Mouse (Mus musculus): ENCODE data around the gene Arhgef10l.
A peak's percentile ranks its signal among the peaks of the same experiment; 100 is the strongest.

Gene Arhgef10l

DNA sequence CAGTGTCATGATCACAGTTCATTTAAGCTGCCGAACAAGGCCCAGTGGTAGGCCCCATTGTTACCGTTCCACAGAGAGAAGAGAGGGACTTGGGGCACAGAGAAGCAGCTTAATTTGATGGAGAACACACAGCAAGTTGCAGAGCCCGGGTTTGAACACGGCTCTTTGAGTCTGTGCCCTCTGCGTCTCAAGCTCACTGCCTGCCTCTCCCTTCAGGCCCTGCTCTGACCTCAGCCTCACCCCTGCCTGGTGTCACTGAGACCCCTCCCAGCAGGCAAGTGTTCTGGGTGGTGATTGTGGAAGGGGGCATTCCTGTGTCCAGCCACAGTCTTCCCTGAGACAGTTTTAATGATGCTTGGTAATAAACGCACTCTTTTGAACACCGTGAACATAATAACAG, 29.3 kb upstream of the Arhgef10l start:
- ATAC-seq (ENCODE audit: insufficient number of reproducible peaks, low FRiP score, low TSS enrichment), result no peak

DNA sequence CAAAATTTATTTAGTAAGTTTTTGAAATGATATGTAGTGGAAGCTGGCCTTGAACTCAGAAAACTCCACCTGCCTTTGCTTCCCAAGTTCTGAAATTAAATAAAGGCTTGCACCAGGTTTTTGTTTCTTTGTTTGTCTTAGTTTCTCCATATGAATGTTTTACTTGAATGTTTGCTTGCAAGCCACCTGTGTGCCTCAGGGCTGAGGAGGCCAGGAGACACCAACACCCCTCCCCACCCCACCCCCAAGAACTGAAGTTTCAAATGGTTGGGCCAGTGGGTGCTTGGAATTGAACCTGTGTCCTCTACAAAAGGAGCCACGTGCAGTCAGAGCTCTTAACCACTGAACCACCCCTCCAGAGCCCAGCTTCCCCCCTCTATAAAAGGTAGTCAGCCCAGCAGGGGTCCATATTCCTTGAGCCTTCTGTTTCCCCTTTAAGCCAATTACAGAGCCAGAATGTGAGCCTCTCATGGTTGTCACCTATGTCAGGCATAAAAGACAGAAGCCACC, 28.8 kb upstream of the Arhgef10l start:
- no peak for ATAC-seq (ENCODE audit: insufficient number of reproducible peaks, low FRiP score, low TSS enrichment)

DNA sequence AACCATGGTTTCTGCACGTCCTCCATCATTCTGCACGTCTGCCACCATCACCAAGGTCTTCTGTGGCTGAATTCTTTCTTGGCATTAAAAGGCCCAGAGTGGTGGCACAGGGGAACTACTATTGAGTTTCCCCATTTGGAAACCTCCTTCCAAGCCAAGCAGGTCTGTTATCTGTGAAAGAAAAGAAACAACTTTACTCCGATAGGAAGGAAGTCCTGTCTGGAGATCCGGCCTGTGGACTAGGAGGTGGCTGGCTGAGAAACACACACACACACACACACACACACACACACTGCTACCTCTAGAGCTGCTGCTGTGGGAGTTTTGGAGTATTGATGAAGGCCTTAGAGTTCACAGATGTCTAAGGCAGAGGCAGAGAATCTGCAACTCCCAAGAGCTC, 27.7 kb upstream of the Arhgef10l start:
- ATAC-seq (ENCODE audit: insufficient number of reproducible peaks, low FRiP score, low TSS enrichment), result no peak

DNA sequence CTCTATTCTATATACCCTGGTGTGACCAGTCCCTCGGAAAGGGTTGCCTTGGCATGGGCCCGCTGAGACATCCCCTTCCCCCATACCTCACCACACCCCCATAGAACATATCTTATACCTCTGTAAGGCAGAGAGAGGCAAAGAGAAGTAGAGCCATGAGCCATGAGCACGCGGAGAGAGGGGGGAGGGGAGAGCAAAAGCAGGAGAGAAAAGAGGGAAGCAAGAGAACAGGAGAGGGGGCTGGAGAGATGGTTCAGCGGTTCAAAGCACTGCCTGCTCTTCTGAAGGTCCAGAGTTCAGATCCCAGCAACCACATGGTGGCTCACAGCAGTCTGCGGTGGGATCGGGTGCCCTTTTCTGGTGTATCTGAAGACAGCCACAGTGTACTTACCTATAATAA, 25.7 kb upstream of the Arhgef10l start:
- no peak for ATAC-seq (ENCODE audit: insufficient number of reproducible peaks, low FRiP score, low TSS enrichment)

DNA sequence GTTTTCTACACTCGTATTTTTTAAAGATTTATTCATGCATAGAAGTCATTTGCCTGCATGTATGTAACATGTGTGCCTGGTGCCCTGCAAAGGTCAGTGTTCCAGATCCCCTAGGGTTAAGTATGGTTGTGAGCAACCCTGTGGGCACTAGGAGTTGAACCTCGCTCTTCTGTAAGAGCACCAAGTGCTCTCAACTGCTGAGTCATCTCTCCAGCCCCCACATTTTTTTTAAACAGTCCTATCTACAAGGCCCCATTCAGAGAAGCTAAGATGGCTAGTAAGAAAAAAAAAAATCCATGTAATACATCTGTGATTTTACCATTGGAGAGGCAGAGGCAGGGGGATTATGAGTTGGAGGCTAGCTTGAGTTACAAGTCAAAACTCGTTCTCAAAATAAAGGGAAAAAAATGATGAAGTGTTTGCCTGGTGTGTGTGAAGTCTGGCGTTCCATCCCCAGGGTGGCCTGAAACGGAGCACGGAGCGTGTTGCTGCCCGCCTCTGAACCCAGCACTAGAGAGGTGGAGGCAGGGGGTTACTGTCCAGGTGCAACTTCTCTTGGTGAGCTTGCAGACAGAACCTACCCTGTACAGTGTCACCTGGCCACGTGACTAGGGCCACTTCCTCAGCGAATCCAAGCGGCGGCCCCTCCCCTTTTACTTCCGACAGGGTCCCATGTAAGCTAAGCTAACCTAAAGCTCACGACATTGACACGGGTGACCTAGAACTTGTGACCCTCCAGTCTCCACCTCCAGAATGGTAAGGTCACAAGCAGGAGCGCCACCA, 24.3 kb upstream of the Arhgef10l start:
- no peak for ATAC-seq (ENCODE audit: insufficient number of reproducible peaks, low FRiP score, low TSS enrichment)

DNA sequence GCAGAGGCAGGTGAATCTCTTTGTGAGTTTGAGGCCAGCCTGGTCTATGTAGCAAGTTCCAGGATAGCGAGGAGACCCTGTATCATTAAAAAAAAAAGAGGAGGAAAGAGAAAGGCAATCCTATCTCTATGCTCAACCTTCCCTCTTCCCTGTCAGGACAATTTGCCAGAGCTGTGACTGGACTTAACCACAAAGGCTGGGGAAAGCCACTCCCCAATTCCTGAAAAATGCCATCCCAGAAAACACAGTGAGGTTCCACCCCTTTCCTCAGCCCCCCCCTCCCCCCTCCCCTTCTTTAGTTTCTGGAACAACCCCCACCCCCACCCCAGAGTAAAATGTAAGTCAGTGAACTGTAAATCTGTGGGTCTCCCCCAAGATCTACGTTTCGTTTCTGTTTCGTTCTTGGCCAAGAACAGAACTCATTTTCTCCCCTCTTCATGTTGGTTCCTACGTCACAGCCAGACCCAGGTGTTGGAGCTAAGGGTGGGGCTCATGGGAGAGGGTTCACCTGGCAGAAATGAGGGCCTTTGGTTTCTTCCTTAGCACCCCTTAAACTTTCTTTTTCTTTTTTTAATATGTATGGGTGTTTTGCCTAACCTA, 23.1 kb upstream of the Arhgef10l start:
- ATAC-seq (ENCODE audit: insufficient number of reproducible peaks, low FRiP score, low TSS enrichment), result no peak

DNA sequence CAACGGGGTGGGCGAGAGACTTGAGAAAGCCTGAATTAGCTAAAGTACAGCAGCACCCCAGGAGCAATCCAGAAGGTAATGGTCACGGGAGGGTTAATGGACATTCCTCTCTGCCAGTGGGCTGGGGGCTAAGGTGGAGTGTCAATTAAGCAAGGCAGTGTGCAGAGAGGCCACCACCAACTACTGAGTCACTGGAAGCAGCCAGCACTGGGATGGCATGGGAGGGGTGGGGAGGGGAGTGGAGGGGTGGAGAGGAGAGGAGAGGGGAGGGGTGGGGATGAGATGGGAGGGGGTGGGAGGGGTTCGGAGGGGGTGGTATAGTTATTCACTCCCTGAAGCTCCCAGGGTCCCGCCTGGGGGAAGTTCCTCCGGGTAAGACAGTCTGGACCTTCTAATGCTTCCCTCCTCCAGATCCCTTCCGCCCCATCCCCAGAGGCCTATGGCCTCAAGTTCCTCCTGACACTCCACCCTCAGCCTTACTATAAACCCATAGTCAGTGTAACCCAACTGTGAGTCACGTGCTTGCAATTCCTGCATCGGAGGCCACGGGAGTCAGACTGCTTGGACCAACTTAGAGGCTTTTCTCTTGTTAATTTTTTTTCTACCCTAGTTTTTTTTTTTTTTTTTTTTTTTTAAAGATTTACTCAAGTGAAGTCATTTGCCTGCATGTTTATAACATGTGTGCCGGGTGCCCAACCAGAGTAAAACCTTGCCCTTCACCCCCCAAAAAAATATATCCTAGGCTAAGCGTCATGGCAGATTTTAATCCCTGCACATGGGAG, 22.4 kb upstream of the Arhgef10l start:
- ATAC-seq (ENCODE audit: insufficient number of reproducible peaks, low FRiP score, low TSS enrichment), result no peak

DNA sequence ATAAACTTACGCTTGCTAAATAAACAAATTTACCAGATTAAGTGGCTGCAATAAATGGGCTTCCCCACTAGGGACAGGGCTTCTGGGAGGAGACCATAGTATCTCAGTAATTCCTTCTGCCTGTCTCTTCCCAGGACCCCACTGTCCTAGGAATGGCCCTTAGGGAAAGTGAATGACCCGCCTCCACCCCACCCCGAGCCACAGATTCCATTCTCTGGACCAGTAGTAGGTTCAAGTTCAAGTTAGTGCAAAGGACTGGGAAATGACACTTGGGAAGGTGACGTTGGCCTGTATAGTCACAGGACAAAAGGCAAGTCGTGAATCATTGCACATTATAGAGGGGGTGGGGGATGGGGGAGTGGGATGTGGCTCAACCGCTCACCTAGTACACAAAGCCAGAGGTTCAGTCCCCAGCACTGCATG, 19.1 kb upstream of the Arhgef10l start:
- no peak for ATAC-seq (ENCODE audit: insufficient number of reproducible peaks, low FRiP score, low TSS enrichment)

DNA sequence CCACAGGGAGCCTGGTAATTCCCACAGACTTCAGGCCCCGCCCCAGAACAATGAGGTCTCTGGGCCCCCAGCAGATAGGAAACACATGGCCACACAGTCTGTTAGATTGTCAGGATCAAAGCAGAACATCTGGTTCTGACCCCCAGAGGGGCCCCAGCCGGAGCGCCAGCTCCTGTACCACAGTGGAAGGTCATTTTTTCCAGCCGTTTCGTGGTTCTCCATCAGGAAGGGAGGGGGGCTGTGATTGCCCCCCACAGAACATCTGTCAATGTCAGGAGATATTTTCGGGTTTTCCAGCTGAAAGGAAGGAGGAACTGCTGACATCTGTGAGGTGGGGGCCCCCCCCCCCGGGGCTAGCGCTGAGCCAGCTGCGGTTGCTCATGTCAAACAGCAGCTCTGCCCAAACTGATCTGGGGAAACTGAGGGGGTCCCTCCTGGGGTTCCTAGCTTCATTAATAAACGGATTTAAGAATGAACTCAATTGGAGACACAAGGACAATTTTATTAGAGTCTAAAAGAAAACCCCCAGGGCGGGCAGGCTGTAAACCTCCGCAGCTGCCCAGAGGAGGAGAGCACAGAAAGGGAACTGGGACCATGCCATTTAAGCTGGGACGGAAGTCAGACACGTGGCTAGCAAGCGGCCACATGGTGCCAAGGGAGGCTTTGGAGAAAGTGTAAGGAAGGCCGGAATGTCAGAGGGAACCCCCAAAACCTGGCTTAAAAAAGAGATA, 18.5 kb upstream of the Arhgef10l start:
- no peak for ATAC-seq (ENCODE audit: insufficient number of reproducible peaks, low FRiP score, low TSS enrichment)

DNA sequence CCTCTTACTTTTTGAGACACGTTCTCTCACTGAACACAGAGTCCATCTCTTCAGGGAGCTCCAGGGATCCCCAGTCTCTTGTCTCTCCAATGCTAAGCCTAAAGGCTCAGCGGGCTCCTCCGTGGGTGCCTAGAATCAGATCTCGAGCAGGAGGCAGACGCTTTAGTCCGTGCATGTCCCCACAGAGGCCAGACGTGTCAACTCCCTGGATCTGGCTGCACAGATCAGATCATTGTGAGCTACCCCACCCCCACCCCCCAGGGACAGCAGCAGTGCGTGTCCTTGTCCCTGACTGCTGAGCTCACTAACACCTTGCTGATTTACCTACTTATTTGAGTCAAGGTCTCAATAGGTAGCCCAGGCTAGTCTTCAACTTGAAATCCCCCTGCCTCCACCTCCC, 17.8 kb upstream of the Arhgef10l start:
- no peak for ATAC-seq (ENCODE audit: insufficient number of reproducible peaks, low FRiP score, low TSS enrichment)

DNA sequence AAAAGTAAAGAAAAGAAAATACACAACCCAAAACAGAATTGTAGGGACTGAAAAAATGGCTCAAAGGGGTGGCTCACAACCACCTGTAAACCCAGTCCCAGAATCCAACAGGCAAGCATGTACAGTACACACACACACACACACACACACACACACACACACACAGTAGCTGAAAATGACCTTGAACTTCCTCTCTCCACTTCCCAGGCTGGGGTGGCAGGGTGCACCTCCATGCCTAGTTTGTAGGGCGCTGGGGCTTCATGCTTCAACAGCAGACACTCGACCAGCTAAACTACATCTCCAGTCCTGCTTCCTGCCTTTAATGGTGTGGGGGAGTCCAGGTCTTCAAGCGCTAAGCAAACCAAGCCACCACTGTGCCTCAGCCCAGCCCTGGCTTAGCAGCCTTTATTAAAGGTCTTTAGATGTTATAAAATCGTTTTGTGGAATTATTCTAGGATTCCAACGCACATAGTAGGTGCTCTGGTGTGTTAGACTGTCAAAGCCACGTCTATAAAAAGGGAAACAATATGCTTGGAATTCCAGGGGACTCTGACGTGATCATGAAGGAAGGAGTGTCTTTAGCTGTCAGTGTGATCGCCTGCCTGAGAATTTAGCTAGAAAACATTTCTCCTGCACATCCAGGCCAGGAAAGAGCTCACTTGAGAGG, 15.1 kb upstream of the Arhgef10l start:
- ATAC-seq (ENCODE audit: insufficient number of reproducible peaks, low FRiP score, low TSS enrichment), result no peak

DNA sequence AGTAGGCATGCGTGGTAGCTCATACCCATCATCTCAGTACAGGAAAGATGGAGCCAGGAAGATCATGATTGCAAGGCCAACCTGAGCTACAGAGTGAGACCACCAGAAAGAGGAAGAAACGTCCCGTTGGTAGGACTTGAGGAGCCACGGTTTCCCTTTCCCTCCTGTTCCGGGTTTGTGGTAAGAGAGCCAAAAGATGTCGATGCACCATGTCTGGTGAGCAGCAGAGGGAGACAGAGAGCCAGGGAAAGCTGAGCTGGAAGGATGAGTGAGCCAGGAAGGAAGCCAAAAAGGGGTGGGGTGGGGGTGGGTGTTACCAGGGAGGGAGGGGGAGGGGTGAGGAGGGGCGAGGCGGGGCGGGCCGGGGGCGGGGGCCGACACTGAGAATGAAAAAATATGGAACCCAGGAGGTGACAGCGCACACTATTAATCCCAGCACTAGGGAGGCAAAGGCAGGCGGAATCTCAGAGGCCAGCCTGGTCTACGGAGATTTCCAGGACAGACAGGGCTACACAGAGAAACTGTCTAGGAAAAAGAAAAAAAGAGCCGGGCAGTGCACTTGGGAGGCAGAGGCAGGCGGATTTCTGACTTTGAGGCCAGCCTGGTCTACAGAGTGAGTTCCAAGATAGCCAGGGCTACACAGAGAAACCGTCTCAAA, 14.0 kb upstream of the Arhgef10l start:
- no peak for ATAC-seq (ENCODE audit: insufficient number of reproducible peaks, low FRiP score, low TSS enrichment)

DNA sequence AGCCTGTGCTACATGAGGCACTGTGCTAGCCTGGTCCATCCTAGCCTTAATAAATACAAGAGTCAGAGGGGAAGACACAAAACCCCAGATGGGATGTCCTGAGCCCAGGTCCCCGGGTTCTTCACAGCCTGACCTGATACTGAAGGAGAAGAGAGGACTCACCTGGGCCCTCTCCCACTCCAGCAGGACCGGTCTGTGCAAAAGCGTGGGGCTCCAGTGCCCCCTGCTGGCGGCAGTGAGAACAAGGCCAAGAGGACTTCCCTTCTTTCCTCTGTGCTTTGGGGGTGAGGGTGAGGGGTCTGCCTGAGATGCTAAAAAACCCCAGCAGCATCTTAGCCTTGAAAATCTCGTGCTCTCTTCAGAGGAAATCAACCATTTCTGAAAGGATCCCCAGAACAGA, 13.2 kb upstream of the Arhgef10l start:
- peak; percentile 31; the same call in 1 of the 2 replicates for ATAC-seq (ENCODE audit: insufficient number of reproducible peaks, low FRiP score, low TSS enrichment)

DNA sequence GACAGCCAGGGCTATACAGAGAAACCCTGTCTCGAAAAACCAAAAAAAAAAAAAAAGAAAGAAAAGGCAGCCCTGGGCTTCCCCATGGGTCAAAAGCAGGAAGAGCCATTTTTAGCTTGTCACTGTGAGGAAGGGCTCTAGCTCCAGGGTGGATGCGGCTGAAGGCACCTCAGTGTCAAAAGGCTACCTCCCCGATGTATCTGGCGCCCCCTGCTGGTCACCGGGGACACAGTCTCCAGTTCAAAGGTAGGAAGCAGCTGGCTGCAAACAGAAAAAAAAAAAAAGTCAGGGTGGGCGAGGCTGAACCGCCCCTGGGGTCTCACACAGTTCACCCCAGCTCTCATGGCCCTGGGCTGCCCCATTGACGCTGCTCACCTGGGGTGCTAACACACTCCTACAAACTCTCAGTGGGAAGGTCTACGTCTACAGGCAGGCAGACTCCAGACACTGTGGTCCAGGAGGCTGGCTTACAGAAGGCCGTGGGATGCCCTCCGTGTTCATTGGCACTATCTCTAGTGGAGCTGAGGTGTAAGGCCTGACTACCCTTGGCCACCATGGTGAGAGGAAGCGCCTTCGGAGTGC, 8.6 kb upstream of the Arhgef10l start:
- ATAC-seq (ENCODE audit: insufficient number of reproducible peaks, low FRiP score, low TSS enrichment), result peak; percentile 74; the same call in 1 of the 2 replicates

DNA sequence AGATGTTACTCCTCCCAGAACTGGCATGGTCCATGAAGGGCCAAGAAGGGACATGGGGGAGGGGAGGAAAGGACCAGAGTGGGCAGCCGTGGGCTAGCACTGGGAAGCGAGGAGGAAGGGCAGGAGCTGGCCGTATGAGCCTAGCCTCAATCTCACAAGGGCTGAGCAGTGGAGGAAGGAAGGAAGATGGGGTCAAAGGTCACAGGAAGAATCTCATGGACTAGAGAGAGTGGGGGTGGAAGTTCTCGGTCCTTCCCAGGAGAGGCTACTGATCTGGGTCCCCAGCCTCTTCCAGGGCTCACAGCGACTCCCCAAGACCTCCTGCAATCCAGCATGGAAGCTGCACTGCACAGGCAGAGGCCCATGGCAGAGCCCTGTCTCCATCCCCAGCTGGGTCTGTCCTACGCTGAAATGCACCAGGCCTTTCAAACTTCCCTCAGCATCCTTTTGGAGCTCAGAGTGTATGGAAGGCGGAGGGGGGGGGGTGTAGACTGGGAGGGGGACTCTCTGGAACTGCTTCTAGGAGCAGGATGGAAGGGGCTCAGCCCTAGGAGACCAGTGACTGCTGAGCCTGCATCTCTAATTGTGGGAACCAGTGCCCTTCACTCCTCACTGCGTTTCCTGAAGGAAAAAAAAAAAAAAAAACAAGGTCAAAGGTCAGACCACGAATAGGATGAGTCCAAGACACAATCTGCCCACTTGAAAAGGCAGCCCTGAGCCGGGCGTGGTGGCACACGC, 7.9 kb upstream of the Arhgef10l start:
- ATAC-seq (ENCODE audit: insufficient number of reproducible peaks, low FRiP score, low TSS enrichment), result no peak; the same call in 1 of the 2 replicates

DNA sequence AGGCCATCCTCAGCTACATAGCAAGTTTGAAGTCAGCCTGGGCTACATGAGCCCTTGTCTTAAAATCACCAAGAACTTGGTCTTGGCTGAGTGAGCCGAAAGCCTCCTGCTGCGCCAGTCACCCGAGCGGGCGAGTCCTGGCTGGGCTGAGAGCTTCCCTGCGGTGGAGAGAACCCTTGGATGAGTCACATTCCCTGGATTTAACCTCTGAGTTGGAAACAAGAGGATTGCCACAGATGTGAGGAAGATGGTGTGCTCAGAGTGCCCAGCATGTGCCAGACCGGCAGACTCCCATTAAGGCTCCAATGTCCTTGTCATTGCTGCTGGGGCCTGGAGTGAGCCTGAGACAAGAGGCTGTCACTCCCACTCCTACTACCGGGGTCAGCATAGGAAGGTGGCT, 2.0 kb upstream of the Arhgef10l start:
- ATAC-seq (ENCODE audit: insufficient number of reproducible peaks, low FRiP score, low TSS enrichment), result no peak

DNA sequence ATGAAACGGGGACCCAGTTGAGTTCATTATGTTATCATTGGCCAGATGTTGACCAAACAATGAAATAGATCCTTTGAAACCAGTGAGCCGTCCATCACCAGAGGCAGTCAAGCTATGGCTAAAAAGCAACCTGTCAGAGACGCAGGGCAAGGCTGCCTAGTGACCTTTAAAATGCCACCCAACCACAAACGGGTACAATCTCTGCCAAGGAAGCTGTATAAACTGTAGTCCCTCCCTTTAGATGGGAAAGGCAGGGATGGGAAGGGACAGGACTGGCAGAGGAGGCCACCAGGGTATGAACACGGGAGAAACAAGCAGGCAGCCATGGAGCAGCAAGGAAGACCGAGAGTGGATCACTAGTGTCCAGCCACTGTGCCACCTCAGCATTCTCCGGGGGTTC, 759 bp downstream of the Arhgef10l start:
- no peak for ATAC-seq (ENCODE audit: insufficient number of reproducible peaks, low FRiP score, low TSS enrichment)

DNA sequence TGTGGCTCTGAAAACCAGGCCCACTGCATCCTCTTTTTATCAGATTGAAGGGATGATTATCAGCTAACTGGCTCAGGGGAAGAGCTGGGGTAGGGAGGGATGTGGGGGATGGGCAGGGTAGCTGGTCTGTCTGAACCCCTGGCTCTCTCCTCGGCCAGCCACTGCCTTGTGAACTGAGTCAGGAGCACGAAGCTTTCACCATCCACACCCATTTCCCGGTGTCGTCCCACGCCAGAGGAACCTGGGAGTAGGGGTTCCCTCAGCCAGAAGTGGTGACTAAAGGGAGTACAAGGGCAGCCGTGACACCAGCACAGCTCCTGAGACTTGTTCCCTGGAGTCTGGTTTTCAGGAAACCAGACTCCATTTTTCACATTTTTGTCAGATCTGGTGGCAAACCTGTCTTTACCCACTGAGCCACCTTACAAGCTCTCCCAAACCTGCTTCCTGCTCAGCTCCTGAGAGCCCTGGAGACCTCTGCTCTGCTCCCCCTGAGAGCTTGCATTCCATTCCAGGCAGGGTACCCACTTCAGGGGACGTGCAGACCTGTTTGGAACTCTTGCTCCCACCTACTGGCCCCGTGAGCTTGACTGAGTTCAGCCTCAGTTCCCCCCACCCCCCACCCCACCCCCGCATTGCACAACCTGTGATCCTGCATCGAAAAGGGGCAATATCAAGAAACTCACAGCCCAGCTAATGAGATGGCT, 2.8 kb downstream of the Arhgef10l start:
- ATAC-seq (ENCODE audit: insufficient number of reproducible peaks, low FRiP score, low TSS enrichment), result no peak

Measured in cerebellum, adult (tissue).